In the genomic region with DNA sequence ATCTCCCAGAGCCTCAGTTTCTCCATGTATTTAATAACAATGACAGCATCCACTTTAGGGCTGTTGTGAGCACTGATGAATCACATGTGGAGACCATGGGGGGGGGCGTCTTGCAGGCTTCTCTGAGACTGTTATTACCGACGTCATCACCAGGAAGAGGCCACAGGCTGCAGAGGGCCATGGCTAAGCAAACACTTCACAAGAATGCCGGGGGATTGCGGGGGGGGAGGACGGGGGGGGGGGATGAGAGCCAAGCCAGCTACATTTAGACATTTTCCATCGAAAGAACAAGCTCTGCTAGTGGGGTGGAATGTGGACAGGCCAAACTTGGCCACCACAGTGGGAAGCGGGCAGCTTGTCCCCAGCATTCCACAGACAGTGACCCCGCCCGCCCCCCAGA, we compare ENCODE assay signal across 12 mouse cellular contexts.
DNase-seq lines count a peak whose midpoint lies in the region; ATAC-seq lines count a peak whose summit lies in the region.
"Had no signal": no experiment of that assay in that cellular context is flagged by ENCODE, and none has a peak within 500 bp of the region (broad histone marks: within the 10 kb centered on the region; RNA-seq: fewer than 3 reads in every experiment).

No protein-coding gene starts in this region.

- H3K4me1 ChIP-seq in heart, embryonic 10.5 days = peaks cover 76% of the 10 kb centered on the region
- H3K4me1 ChIP-seq in liver, embryonic 12.5 days = peaks cover 35% of the 10 kb centered on the region
- H3K4me1 ChIP-seq in liver, embryonic 11.5 days (replicated peaks; ENCODE audit: control insufficient read depth, insufficient read depth, low read length) = peaks cover 16% of the 10 kb centered on the region
- peaks cover 83% of the 10 kb centered on the region for H3K4me1 ChIP-seq in embryonic facial prominence, embryonic 10.5 days
- H3K4me1 ChIP-seq in limb, embryonic 15.5 days = peaks cover 72% of the 10 kb centered on the region

- H3K9ac ChIP-seq in liver, embryonic 12.5 days = no peak overlapping the region
- H3K9ac ChIP-seq in liver, embryonic 11.5 days (ENCODE audit: low read depth, low read length) = no peak overlapping the region
- H3K9ac ChIP-seq in limb, embryonic 15.5 days = no peak overlapping the region
- H3K9ac ChIP-seq: liver, embryonic 14.5 days had no signal

- ATAC-seq in liver, embryonic 12.5 days = no peak
- no peak for ATAC-seq in liver, embryonic 11.5 days (replicated peaks; ENCODE audit: low FRiP score)
- no peak for ATAC-seq in limb, embryonic 15.5 days (ENCODE audit: insufficient number of reproducible peaks, low FRiP score, low TSS enrichment, low read depth)
- ATAC-seq: forebrain, embryonic 16.5 days had no signal

- no peak overlapping the region for H3K4me2 ChIP-seq in liver, embryonic 12.5 days
- H3K4me2 ChIP-seq in liver, embryonic 11.5 days = no peak overlapping the region
- no peak overlapping the region for H3K4me2 ChIP-seq in limb, embryonic 15.5 days

- no peaks in the 10 kb centered on the region for H3K27me3 ChIP-seq in heart, embryonic 10.5 days (ENCODE audit: insufficient read depth, poor library complexity, severe bottlenecking)
- 0 out of 2 replicates have a peak, but pooled peaks cover 5% of the 10 kb centered on the region for H3K27me3 ChIP-seq in liver, embryonic 12.5 days (replicated peaks)
- no peaks in the 10 kb centered on the region for H3K27me3 ChIP-seq in liver, embryonic 11.5 days (replicated peaks; ENCODE audit: control insufficient read depth, insufficient read depth, low read length)
- H3K27me3 ChIP-seq in embryonic facial prominence, embryonic 10.5 days (replicated peaks; ENCODE audit: low read depth, poor library complexity, severe bottlenecking) = no peaks in the 10 kb centered on the region
- H3K27me3 ChIP-seq in limb, embryonic 15.5 days = no peaks in the 10 kb centered on the region

- H3K9me3 ChIP-seq in heart, embryonic 10.5 days = no peaks in the 10 kb centered on the region
- H3K9me3 ChIP-seq in liver, embryonic 12.5 days (replicated peaks) = no peaks in the 10 kb centered on the region
- H3K9me3 ChIP-seq in liver, embryonic 11.5 days (ENCODE audit: control insufficient read depth, low read length) = no peaks in the 10 kb centered on the region
- no peaks in the 10 kb centered on the region for H3K9me3 ChIP-seq in embryonic facial prominence, embryonic 10.5 days
- no peaks in the 10 kb centered on the region for H3K9me3 ChIP-seq in limb, embryonic 15.5 days

- H3K27ac ChIP-seq in heart, embryonic 10.5 days = peak overlapping the region; percentile 84
- peak overlapping the region; percentile 45; the same call in 1 of the 2 replicates for H3K27ac ChIP-seq in liver, embryonic 12.5 days
- no peak overlapping the region for H3K27ac ChIP-seq in liver, embryonic 11.5 days (ENCODE audit: low read depth, low read length)
- H3K27ac ChIP-seq in embryonic facial prominence, embryonic 10.5 days (replicated peaks) = peak overlapping the region; percentile 73
- H3K27ac ChIP-seq in limb, embryonic 15.5 days = 0 out of 2 replicates have a peak overlapping the region, but pooled peaks have one; percentile 33
- H3K27ac ChIP-seq: liver, embryonic 14.5 days had no signal

- no peaks in the 10 kb centered on the region for H3K36me3 ChIP-seq in heart, embryonic 10.5 days
- H3K36me3 ChIP-seq in liver, embryonic 12.5 days = no peaks in the 10 kb centered on the region
- no peaks in the 10 kb centered on the region for H3K36me3 ChIP-seq in liver, embryonic 11.5 days (ENCODE audit: control insufficient read depth, insufficient read depth, low read length)
- no peaks in the 10 kb centered on the region for H3K36me3 ChIP-seq in embryonic facial prominence, embryonic 10.5 days (replicated peaks)
- H3K36me3 ChIP-seq in limb, embryonic 15.5 days = no peaks in the 10 kb centered on the region

- H3K4me3 ChIP-seq in heart, embryonic 10.5 days = no peak overlapping the region
- H3K4me3 ChIP-seq in liver, embryonic 12.5 days = no peak overlapping the region
- H3K4me3 ChIP-seq in liver, embryonic 11.5 days (ENCODE audit: low read depth, low read length) = no peak overlapping the region
- H3K4me3 ChIP-seq in embryonic facial prominence, embryonic 10.5 days = no peak overlapping the region
- H3K4me3 ChIP-seq in limb, embryonic 15.5 days = no peak overlapping the region

- WGBS in heart, embryonic 10.5 days = 26% methylated on average over 10 of the region's 10 CpGs
- 35% methylated on average over 10 of the region's 10 CpGs for WGBS in liver, embryonic 12.5 days (ENCODE audit: insufficient replicate concordance)
- 31% methylated on average over 10 of the region's 10 CpGs for WGBS in liver, embryonic 11.5 days
- WGBS in embryonic facial prominence, embryonic 10.5 days = 55% methylated on average over 10 of the region's 10 CpGs
- WGBS in limb, embryonic 15.5 days = 33% methylated on average over 10 of the region's 10 CpGs

- DNase-seq in heart, embryonic 10.5 days (ENCODE audit: low spot score) = no peak
- no peak for DNase-seq in heart, postnatal 4 days
- DNase-seq in liver, embryonic 11.5 days (ENCODE audit: low spot score) = no peak
- DNase-seq in embryonic facial prominence, embryonic 10.5 days (ENCODE audit: low spot score) = no peak
- DNase-seq in cerebellum, adult 8-10 months = no peak
- DNase-seq in yolk sac, embryonic 10.5 days (ENCODE audit: low spot score) = no peak
- DNase-seq: cerebellum, postnatal 36 days; heart, adult 18-20 months had no signal
